8 mouse cellular contexts compared by ENCODE assay signal in the genomic region with DNA sequence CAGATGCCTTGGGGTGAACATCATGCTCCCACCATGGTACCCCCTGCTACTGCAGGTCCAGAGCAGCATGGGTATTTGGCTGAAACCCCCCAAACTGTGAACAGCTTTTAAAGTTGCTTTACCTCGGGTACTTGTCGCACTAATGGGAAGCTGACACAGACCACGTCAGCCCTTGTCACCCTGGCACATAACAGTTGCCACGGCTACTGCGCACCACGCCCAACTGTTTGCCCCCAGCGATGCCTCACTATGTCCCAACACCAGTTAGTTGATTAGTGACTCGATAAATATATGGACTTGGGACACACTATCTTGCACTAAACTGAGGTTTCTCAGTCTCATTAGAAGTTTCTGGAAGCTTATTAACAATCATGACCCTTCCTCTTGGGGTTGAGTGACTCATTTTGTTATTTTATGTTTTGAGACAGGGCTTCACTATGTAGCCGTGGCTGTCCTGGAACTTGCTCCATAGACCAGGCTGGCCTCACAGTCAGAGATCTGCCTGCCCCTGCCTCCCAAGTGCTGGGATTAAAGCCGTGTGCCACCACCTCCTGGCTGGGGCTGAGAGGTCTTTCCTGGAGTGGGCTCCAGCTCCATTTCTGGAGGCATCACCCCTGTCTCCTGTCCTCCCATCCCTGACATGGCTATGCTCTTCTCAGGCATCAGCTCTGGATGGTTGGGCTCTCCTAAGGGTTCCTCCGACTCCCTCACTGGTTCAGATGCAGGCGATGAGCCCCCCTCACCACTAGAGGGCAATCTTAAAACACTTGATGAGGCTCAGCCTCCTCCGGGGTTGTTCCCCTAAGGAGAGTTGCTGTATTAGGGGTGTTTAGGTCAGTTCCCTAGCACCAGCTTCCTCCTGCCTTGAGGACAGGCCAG. TPM values are rescaled to one million over a fixed set of nuclear protein-coding genes. Genes with fewer than 3 reads are reported as not detected.
A peak's percentile ranks its signal among the peaks of the same experiment; 100 is the strongest.
DNase-seq lines count a peak whose midpoint lies in the region; ATAC-seq and TF ChIP-seq lines count a peak whose summit lies in the region.

No protein-coding gene starts in this region.

- H3K27ac ChIP-seq in cerebellum, adult 2 months (ENCODE audit: insufficient read depth, low read length) = no peak overlapping the region
- no peak overlapping the region for H3K27ac ChIP-seq in lung, embryonic 16.5 days (ENCODE audit: low read length)

- peak; percentile 74 for DNase-seq in MEL-GATA-1-ER (ENCODE audit: extremely low read depth, low read depth)
- DNase-seq in cerebellum, adult 2 months = peak; percentile 83 to 86
- peak; percentile 82 for DNase-seq in forelimb bud, embryonic 11.5 days (ENCODE audit: low read depth, low spot score)
- peak; percentile 82 for DNase-seq in layer of hippocampus, adult 9-10 months (ENCODE audit: low spot score)
- DNase-seq in ovary, postnatal 14 days (ENCODE audit: low spot score) = peak; percentile 69
- peak; percentile 51 to 73 for DNase-seq in thymus, postnatal 10 days (ENCODE audit: low spot score in 2 of 2)

- peak overlapping the region; percentile 53 for H3K4me3 ChIP-seq in cerebellum, adult 2 months (replicated peaks; ENCODE audit: insufficient read depth, low read depth, low read length)
- no peak overlapping the region for H3K4me3 ChIP-seq in lung, embryonic 16.5 days (ENCODE audit: low read length)

- peak; percentile 83 for TF ChIP-seq CTCF in cerebellum, adult 2 months (IDR thresholded peaks at IDR 0.05; ENCODE audit: borderline replicate concordance, insufficient read depth, low read depth, low read length)

- ATAC-seq in hematopoietic stem cell, adult 5-6 weeks (replicated peaks in 1 of 2; ENCODE audit: insufficient read depth in 1 of 2, low FRiP score in 2 of 2, low TSS enrichment in 1 of 2, low read depth in 1 of 2, poor library complexity in 2 of 2, severe bottlenecking in 2 of 2) = peak; percentile 95 to 97
- peak; percentile 77 for ATAC-seq in lung, embryonic 16.5 days (ENCODE audit: low read depth)

- no peaks in the 10 kb centered on the region for H3K27me3 ChIP-seq in cerebellum, adult 2 months (ENCODE audit: control insufficient read depth, insufficient read depth, low read length)
- H3K27me3 ChIP-seq in lung, embryonic 16.5 days (ENCODE audit: control insufficient read depth, insufficient read depth, low read depth, low read length) = no peaks in the 10 kb centered on the region

- no peak for TF ChIP-seq POLR2A in cerebellum, adult 2 months (IDR thresholded peaks at IDR 0.05; ENCODE audit: borderline replicate concordance, insufficient read depth, low read length)

- WGBS in cerebellum, adult 2 months = 51% methylated on average over 13 of the region's 13 CpGs
- WGBS in lung, embryonic 16.5 days = 60% methylated on average over 13 of the region's 13 CpGs

- H3K9me3 ChIP-seq in lung, embryonic 16.5 days (ENCODE audit: control insufficient read depth, low read length) = no peaks in the 10 kb centered on the region

- H3K4me2 ChIP-seq in lung, embryonic 16.5 days (ENCODE audit: low read depth, low read length) = peak overlapping the region; percentile 46

- no peaks in the 10 kb centered on the region; the same call in 1 of the 2 replicates for H3K4me1 ChIP-seq in cerebellum, adult 2 months (ENCODE audit: control insufficient read depth, insufficient read depth, low read length)
- H3K4me1 ChIP-seq in lung, embryonic 16.5 days (replicated peaks; ENCODE audit: control insufficient read depth, insufficient read depth, low read length) = 0 out of 2 replicates have a peak, but pooled peaks cover 5% of the 10 kb centered on the region

- H3K36me3 ChIP-seq in lung, embryonic 16.5 days (ENCODE audit: control insufficient read depth, insufficient read depth, low read length) = no peaks in the 10 kb centered on the region

- peak overlapping the region; percentile 51 for H3K9ac ChIP-seq in lung, embryonic 16.5 days (ENCODE audit: low read length)

RNA-seq across cellular contexts. Expression of a gene that starts 22.7 kb away (rescaled TPM):
- 131 and 140 TPM in 2 replicates for polyA plus RNA-seq in cerebellum, adult 2 months (2012; rRNA removed)
- total RNA-seq in hematopoietic stem cell, adult 5-6 weeks (2017) = 39.8 and 46.7 TPM in 2 replicates
- 74.5 and 76.7 TPM in 2 replicates for polyA plus RNA-seq in lung, embryonic 16.5 days (2015; fragmentation: Nextera tagmentation; extraction: Ambion mirVana)
